Mouse (Mus musculus) megakaryocyte, embryonic 14.5 days (primary cell): ENCODE data around the gene Grik1.

Experiments used
- FLI1 ChIP-seq: IDR thresholded peaks from 2 replicates; pipeline ENCODE4 v1.6.1; 2012; ENCODE audit warnings: low read length, inconsistent platforms, mixed read lengths
- GATA1 ChIP-seq: IDR thresholded peaks from 3 replicates; pipeline ENCODE4 v1.6.1; 2012; ENCODE audit warnings: mixed read lengths, low read length, inconsistent platforms, borderline replicate concordance

- TF ChIP-seq GATA1 (no peak), FLI1 (no peak)
These were observed 112.7 kb downstream of the Grik1 start for GRCm38 (mm10) chr16:88177364-88177763.
